Mouse (Mus musculus): ENCODE measurements at regions not wholly inside any gene's neighbourhood (a gene's known extent, or its start where the extent isn't known, plus 50 kb on each side); places are given as distances from the start of the nearest gene placed in this dataset.

GRCm38 (mm10) chr2:103905681-103906080 is 52.1 kb upstream of the Lmo2 start:
- TF ChIP-seq CTCF (IDR thresholded peaks at IDR 0.05; ENCODE audit: borderline replicate concordance, control insufficient read depth, extremely low read depth, insufficient read depth, low read length, poor library complexity): no peak
- no peak for TF ChIP-seq POLR2A (IDR thresholded peaks at IDR 0.05; ENCODE audit: control insufficient read depth, extremely low read depth, insufficient read depth, low read length, poor library complexity)
